In genomic region chr12:84101493-84101845, GRCm38 (mm10) we compare ENCODE assay signal across 9 mouse cellular contexts. TPM values are rescaled to one million over a fixed set of nuclear protein-coding genes. Genes with fewer than 3 reads are reported as not detected.
DNase-seq lines count a peak whose midpoint lies in the region; ATAC-seq and TF ChIP-seq lines count a peak whose summit lies in the region.
"Had no signal": no experiment of that assay in that cellular context is flagged by ENCODE, and none has a peak within 500 bp of the region (broad histone marks: within the 10 kb centered on the region; RNA-seq: fewer than 3 reads in every experiment).

No protein-coding gene starts in this region.

- no peak overlapping the region for H3K27ac ChIP-seq in limb, embryonic 10.5 days
- peak overlapping the region; percentile 87; the same call in 1 of the 2 replicates for H3K27ac ChIP-seq in olfactory bulb, adult 2 months (ENCODE audit: insufficient read depth, low read depth, low read length)
- H3K27ac ChIP-seq: macrophage had no signal

- TF ChIP-seq POLR2A in olfactory bulb, adult 2 months (IDR thresholded peaks at IDR 0.05; ENCODE audit: insufficient read depth, low read depth, low read length): no peak

- peak overlapping the region; percentile 89 for H3K4me3 ChIP-seq in megakaryocyte, embryonic 14.5 days (replicated peaks)
- peak overlapping the region; percentile 61 for H3K4me3 ChIP-seq in limb, embryonic 10.5 days
- peak overlapping the region; percentile 69 for H3K4me3 ChIP-seq in olfactory bulb, adult 2 months (ENCODE audit: insufficient read depth, low read depth, low read length)

- no peaks in the 10 kb centered on the region for H3K36me3 ChIP-seq in megakaryocyte, embryonic 14.5 days (replicated peaks; ENCODE audit: low read length)
- no peaks in the 10 kb centered on the region for H3K36me3 ChIP-seq in limb, embryonic 10.5 days

- 56% methylated on average over 2 of the region's 2 CpGs for WGBS in limb, embryonic 10.5 days
- whole genome bisulfite sequencing in olfactory bulb, adult 2 months: 52% methylated on average over 2 of the region's 2 CpGs

- H3K4me1 ChIP-seq in megakaryocyte, embryonic 14.5 days: peaks cover 16% of the 10 kb centered on the region
- H3K4me1 ChIP-seq in limb, embryonic 10.5 days: no peaks in the 10 kb centered on the region
- no peaks in the 10 kb centered on the region for H3K4me1 ChIP-seq in olfactory bulb, adult 2 months (ENCODE audit: control insufficient read depth, insufficient read depth, low read length)

- peaks cover 10% of the 10 kb centered on the region for H3K9me3 ChIP-seq in megakaryocyte, embryonic 14.5 days
- H3K9me3 ChIP-seq in limb, embryonic 10.5 days (replicated peaks): no peaks in the 10 kb centered on the region

- DNase-seq in embryo, embryonic 9.5 days (ENCODE audit: extremely low spot score): peak; percentile 8
- DNase-seq in embryo, embryonic 10 days (ENCODE audit: low spot score): no peak
- no peak for DNase-seq in limb, embryonic 10.5 days (ENCODE audit: low spot score)
- no peak for DNase-seq in layer of hippocampus, adult 11-12 months (ENCODE audit: low spot score)
- no peak for DNase-seq in spleen, adult 18-20 months

- TF ChIP-seq CTCF in olfactory bulb, adult 2 months (IDR thresholded peaks at IDR 0.05; ENCODE audit: insufficient read depth, low read depth, low read length): no peak

- no peak for ATAC-seq in megakaryocyte, adult 5-6 weeks (ENCODE audit: poor library complexity, severe bottlenecking)

- H3K27me3 ChIP-seq in megakaryocyte, embryonic 14.5 days (replicated peaks): peaks cover 14% of the 10 kb centered on the region
- H3K27me3 ChIP-seq in limb, embryonic 10.5 days (ENCODE audit: low read depth, poor library complexity, severe bottlenecking): 0 out of 2 replicates have a peak, but pooled peaks cover 6% of the 10 kb centered on the region

RNA-seq across cellular contexts. Expression of gene Acot6, which starts 1.0 kb away (rescaled TPM):
- polyA plus RNA-seq in megakaryocyte, embryonic 14.5 days (2012; ENCODE audit: insufficient read depth, low replicate concordance): 0.16 TPM in 1 of 2 replicates, not detected in the other
- 0.27 and 0.67 TPM in 2 replicates for total RNA-seq in megakaryocyte, adult 5-6 weeks (2015)
- total RNA-seq in megakaryocyte, adult 5-6 weeks (2017): 0.22 TPM in 1 of 2 replicates, not detected in the other
- polyA plus RNA-seq in limb, embryonic 10.5 days (2016; fragmentation: Nextera tagmentation; extraction: Ambion mirVana): 0.48 and 0.73 TPM in 2 replicates
- polyA plus RNA-seq in olfactory bulb, adult 2 months (2012; ENCODE audit: insufficient read depth, insufficient read length, low replicate concordance, missing spikeins): not detected in 2 replicates

RNA-seq across cellular contexts. Expression of gene Dnal1, which starts 12.7 kb away (rescaled TPM):
- polyA plus RNA-seq in megakaryocyte, embryonic 14.5 days (2012; ENCODE audit: insufficient read depth, low replicate concordance): 0.44 TPM in 1 of 2 replicates, not detected in the other
- total RNA-seq in megakaryocyte, adult 5-6 weeks (2015): 0.33 and 0.62 TPM in 2 replicates
- not detected in 2 replicates for total RNA-seq in megakaryocyte, adult 5-6 weeks (2017)
- polyA plus RNA-seq in limb, embryonic 10.5 days (2016; fragmentation: Nextera tagmentation; extraction: Ambion mirVana): 3.7 and 4.9 TPM in 2 replicates
- not detected in 2 replicates for polyA plus RNA-seq in olfactory bulb, adult 2 months (2012; ENCODE audit: insufficient read depth, insufficient read length, low replicate concordance, missing spikeins)

RNA-seq across cellular contexts. Expression of gene Acot5, which starts 32.3 kb away (rescaled TPM):
- polyA plus RNA-seq in megakaryocyte, embryonic 14.5 days (2012; ENCODE audit: insufficient read depth, low replicate concordance): not detected in 2 replicates
- not detected in 2 replicates for total RNA-seq in megakaryocyte, adult 5-6 weeks (2015)
- not detected in 2 replicates for total RNA-seq in megakaryocyte, adult 5-6 weeks (2017)
- polyA plus RNA-seq in limb, embryonic 10.5 days (2016; fragmentation: Nextera tagmentation; extraction: Ambion mirVana): not detected in 2 replicates
- not detected in 2 replicates for polyA plus RNA-seq in olfactory bulb, adult 2 months (2012; ENCODE audit: insufficient read depth, insufficient read length, low replicate concordance, missing spikeins)
- polyA plus RNA-seq: macrophage had no signal

RNA-seq across cellular contexts. Expression of gene Pnma1, which starts 46.8 kb away (rescaled TPM):
- polyA plus RNA-seq in megakaryocyte, embryonic 14.5 days (2012; ENCODE audit: insufficient read depth, low replicate concordance): 0.04 TPM in 1 of 2 replicates, not detected in the other
- 0.32 and 0.65 TPM in 2 replicates for total RNA-seq in megakaryocyte, adult 5-6 weeks (2015)
- total RNA-seq in megakaryocyte, adult 5-6 weeks (2017): 0.16 and 0.73 TPM in 2 replicates
- 1.2 TPM in 2 replicates for polyA plus RNA-seq in limb, embryonic 10.5 days (2016; fragmentation: Nextera tagmentation; extraction: Ambion mirVana)
- polyA plus RNA-seq in olfactory bulb, adult 2 months (2012; ENCODE audit: insufficient read depth, insufficient read length, low replicate concordance, missing spikeins): not detected in 2 replicates

RNA-seq across cellular contexts. Expression of gene Acot3, which starts 49.5 kb away (rescaled TPM):
- polyA plus RNA-seq in megakaryocyte, embryonic 14.5 days (2012; ENCODE audit: insufficient read depth, low replicate concordance): not detected in 2 replicates
- not detected in 2 replicates for total RNA-seq in megakaryocyte, adult 5-6 weeks (2015)
- total RNA-seq in megakaryocyte, adult 5-6 weeks (2017): not detected in 2 replicates
- 0.26 and 0.28 TPM in 2 replicates for polyA plus RNA-seq in limb, embryonic 10.5 days (2016; fragmentation: Nextera tagmentation; extraction: Ambion mirVana)
- not detected in 2 replicates for polyA plus RNA-seq in olfactory bulb, adult 2 months (2012; ENCODE audit: insufficient read depth, insufficient read length, low replicate concordance, missing spikeins)
- polyA plus RNA-seq: macrophage had no signal
